Mouse (Mus musculus) forebrain, embryonic 14.5 days (tissue): ENCODE results near the gene Ung. TPM values are rescaled to one million over a fixed set of nuclear protein-coding genes. Genes with fewer than 3 reads are reported as not detected.

Experiments
- ATAC-seq: fragments of 200-750 bp; cut with Nextera tagmentation; 2 replicates; pipeline ENCODE4 v1.8.0; 2017; ENCODE audit warnings: mild to moderate bottlenecking, moderate library complexity
- DNase-seq: peaks from one replicate; pipeline ENCODE4 v3.0.0-alpha.2; 2015; ENCODE audit warnings: low spot score
- H3K27ac ChIP-seq: fragments of 300-500 bp; sonication (generic); 2 replicates; pipeline ENCODE4 v1.5.1; 2014; ENCODE audit warnings: low read depth, mild to moderate bottlenecking, control low read depth, low read length, moderate library complexity
- H3K27me3 ChIP-seq: fragments of 300-500 bp; sonication (generic); replicated peaks from 2 replicates; pipeline ENCODE4 v1.6.1; 2014; ENCODE audit warnings: low read length, control low read depth, mixed read lengths; ENCODE audit not compliant: control insufficient read depth, insufficient read depth
- H3K36me3 ChIP-seq: fragments of 300-500 bp; sonication (generic); 2 replicates; pipeline ENCODE4 v1.6.1; 2014; ENCODE audit warnings: low read length, control low read depth; ENCODE audit not compliant: control insufficient read depth, insufficient read depth
- H3K4me1 ChIP-seq: fragments of 300-500 bp; sonication (generic); 2 replicates; pipeline ENCODE4 v1.6.1; 2014; ENCODE audit warnings: antibody characterized with exemption, low read length, control low read depth; ENCODE audit not compliant: control insufficient read depth, insufficient read depth
- H3K4me2 ChIP-seq: fragments of 300-500 bp; sonication (generic); 2 replicates; pipeline ENCODE4 v1.6.1; 2014; ENCODE audit warnings: mild to moderate bottlenecking, control low read depth, low read length
- H3K4me3 ChIP-seq: fragments of 300-500 bp; sonication (generic); 2 replicates; pipeline ENCODE4 v1.5.1; 2014; ENCODE audit warnings: low read depth, low read length, control low read depth
- H3K9ac ChIP-seq: fragments of 300-500 bp; sonication (generic); 2 replicates; pipeline ENCODE4 v1.6.1; 2014; ENCODE audit warnings: mild to moderate bottlenecking, low read length, control low read depth, moderate library complexity
- H3K9me3 ChIP-seq: fragments of 300-500 bp; sonication (generic); replicated peaks from 2 replicates; pipeline ENCODE4 v1.6.1; 2016; ENCODE audit warnings: low read length, control low read depth, mixed read lengths; ENCODE audit not compliant: control insufficient read depth
- WGBS: fragments of 180-500 bp; shearing (Covaris S2); extraction: QIAGEN DNeasy Blood & Tissue Kit; methylation state at CpG from one replicate; pipeline ENCODE4 v1.1.7; 2014; 5-methylcytosine and 5-hydroxymethylcytosine counted together
- polyA plus RNA-seq: library from polyadenylated mRNA; unstranded; fragments of >200 nt; fragmentation: Nextera tagmentation; extraction: Ambion mirVana; gene quantifications from 2 replicates; pipeline ENCODE4 v1.2.1, GENCODE M21; 2014

The Ung gene
- polyA plus RNA-seq, 1 experiment from 2014 or later = 13.3 TPM

DNA sequence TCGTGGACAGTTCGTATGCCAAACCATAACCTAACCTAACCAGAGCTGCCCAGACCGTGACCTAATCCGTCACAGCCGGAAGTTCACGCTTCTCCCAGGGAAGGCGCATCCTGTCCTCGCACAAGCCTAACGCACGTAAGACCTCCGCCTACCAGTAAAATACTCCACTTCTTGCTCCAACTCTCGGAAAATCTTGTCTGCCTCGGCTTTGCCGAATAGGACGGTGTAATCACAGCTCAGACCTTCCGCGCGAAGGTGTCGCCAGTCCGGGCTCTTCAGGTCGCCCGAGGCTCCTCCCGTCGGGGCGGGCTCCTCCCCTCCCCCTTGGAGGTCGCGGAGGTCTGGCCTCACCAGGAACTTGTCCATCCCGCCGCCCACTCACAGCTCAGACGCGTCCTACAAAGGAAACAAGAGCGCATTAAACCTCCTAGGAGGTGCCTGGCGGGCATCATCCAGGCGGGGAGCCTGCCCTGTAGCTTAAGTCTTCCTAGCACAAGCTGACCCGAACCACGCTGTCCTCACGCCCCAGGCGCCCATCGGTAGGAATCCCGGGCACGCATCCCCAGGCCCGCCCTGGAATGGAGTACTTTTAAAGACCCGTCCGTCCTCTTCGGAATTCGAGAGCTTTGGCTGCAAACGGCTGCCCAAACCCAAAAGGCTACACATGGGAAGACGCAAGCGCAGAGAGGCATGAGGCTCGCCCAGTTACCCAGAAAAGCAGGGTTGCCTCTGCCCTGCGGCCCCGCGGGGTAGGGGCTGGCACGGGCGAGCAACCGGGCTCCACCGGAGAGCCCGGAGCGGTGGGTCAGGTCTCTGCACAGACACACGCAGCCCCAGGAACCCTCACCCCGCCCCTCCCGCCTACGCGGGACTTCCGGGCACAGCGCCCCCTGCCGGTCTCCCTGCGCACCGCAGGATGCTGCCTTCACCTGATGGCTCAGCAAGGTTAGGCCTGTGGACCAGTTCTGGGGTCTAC, 2.5 kb upstream of the Ung start, which contains the start of gene Alkbh2:
Gene Alkbh2 (minus strand): TSS at position 845 of the 976 bp plus-strand sequence.
- peak within 1 kb of the TSS; percentile 61 for H3K4me3 ChIP-seq
- peak within 1 kb of the TSS; percentile 78 for H3K9ac ChIP-seq
- no peaks in the 10 kb centered on the region for H3K9me3 ChIP-seq
- DNase-seq (peak; percentile 82), ATAC-seq (peak; percentile 9)
- H3K27me3 ChIP-seq = no peaks in the 10 kb centered on the region
- H3K4me1 ChIP-seq = peaks cover 7% of the 10 kb centered on the region; the same call in 1 of the 2 replicates
- H3K36me3 ChIP-seq = peaks cover 27% of the 10 kb centered on the region
- H3K27ac ChIP-seq = peak within 1 kb of the TSS; percentile 65
- under 1% methylated on average over 69 of the region's 69 CpGs for WGBS
- peak within 1 kb of the TSS; percentile 75 for H3K4me2 ChIP-seq

GRCm38 (mm10) chr5:114129550-114130210, 506 bp upstream of the Ung start:
- H3K27me3 ChIP-seq = no peaks in the 10 kb centered on the region
- no peak for ATAC-seq
- no peak overlapping the region for H3K27ac ChIP-seq
- peaks cover 7% of the 10 kb centered on the region; the same call in 1 of the 2 replicates for H3K4me1 ChIP-seq
- H3K4me3 ChIP-seq = peak overlapping the region; percentile 81
- no peaks in the 10 kb centered on the region for H3K9me3 ChIP-seq
- H3K9ac ChIP-seq = no peak overlapping the region
- peaks cover 7% of the 10 kb centered on the region; the same call in 1 of the 2 replicates for H3K36me3 ChIP-seq
- 81% methylated on average over 15 of the region's 15 CpGs for WGBS
- H3K4me2 ChIP-seq = peak overlapping the region; percentile 91
- DNase-seq = no peak

- H3K36me3 ChIP-seq = no peaks in the 10 kb centered on the region
- H3K4me3 ChIP-seq = peak overlapping the region; percentile 81
- DNase-seq (peak; percentile 96), ATAC-seq (peak; percentile 99)
- H3K4me1 ChIP-seq = peaks cover 7% of the 10 kb centered on the region; the same call in 1 of the 2 replicates
- H3K27me3 ChIP-seq = no peaks in the 10 kb centered on the region
- WGBS = under 1% methylated on average over 87 of the region's 87 CpGs
- peak overlapping the region; percentile 91 for H3K4me2 ChIP-seq
- H3K9me3 ChIP-seq = no peaks in the 10 kb centered on the region
- 0 out of 2 replicates have a peak overlapping the region, but pooled peaks have one; percentile 21 for H3K27ac ChIP-seq
- H3K9ac ChIP-seq = peak overlapping the region; percentile 61
Observed at GRCm38 (mm10) chr5:114130698-114131520, 723 bp downstream of the Ung start.

GRCm38 (mm10) chr5:114131521-114131840, 1.3 kb downstream of the Ung start:
- DNase-seq = peak; percentile 33

GRCm38 (mm10) chr5:114132841-114133240, 2.7 kb downstream of the Ung start:
- Histone ChIP-seq H3K9ac (no peak overlapping the region), H3K4me3 (no peak overlapping the region), H3K36me3 (0 out of 2 replicates have a peak, but pooled peaks cover 2% of the 10 kb centered on the region), H3K9me3 (no peaks in the 10 kb centered on the region), H3K27ac (no peak overlapping the region), H3K4me1 (peaks cover 8% of the 10 kb centered on the region; the same call in 1 of the 2 replicates), H3K4me2 (peak overlapping the region; percentile 91; the same call in 1 of the 2 replicates), H3K27me3 (no peaks in the 10 kb centered on the region)
- no peak for DNase-seq
- WGBS = 92% methylated on average over 6 of the region's 6 CpGs
- ATAC-seq = no peak

More at GRCm38 (mm10) chr5:114131521-114131840, 1.3 kb downstream of the Ung start:
- 0 out of 2 replicates have a peak, but pooled peaks cover 2% of the 10 kb centered on the region for H3K36me3 ChIP-seq
- H3K27me3 ChIP-seq = no peaks in the 10 kb centered on the region
- WGBS = under 1% methylated on average over 15 of the region's 15 CpGs
- peak overlapping the region; percentile 91 for H3K4me2 ChIP-seq
- no peaks in the 10 kb centered on the region for H3K9me3 ChIP-seq
- no peak for ATAC-seq
- peak overlapping the region; percentile 81 for H3K4me3 ChIP-seq
- H3K4me1 ChIP-seq = peaks cover 7% of the 10 kb centered on the region; the same call in 1 of the 2 replicates
- 0 out of 2 replicates have a peak overlapping the region, but pooled peaks have one; percentile 21 for H3K27ac ChIP-seq
- peak overlapping the region; percentile 61 for H3K9ac ChIP-seq

DNA sequence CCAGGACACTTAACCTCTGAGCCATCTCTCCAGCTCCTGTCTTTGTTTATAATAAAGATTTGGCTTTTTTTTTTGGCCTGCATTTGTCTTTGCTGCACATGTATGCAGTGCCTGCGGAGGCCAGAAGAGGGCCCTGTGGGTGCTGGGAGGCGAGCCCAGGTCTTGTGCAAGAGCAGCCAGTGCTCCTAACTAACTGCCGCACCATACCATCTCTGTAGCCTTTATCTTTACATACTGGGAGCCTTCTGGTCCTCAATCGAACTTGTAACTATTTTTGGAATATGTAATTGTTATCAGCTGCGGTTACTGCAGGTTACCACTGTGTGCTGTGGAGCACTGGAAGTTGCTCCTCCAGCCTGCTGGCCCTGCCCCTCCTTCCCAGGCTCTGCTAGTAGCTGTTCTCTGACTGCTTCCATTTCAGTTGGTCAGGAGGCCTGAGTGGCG, 3.9 kb downstream of the Ung start:
- no peak overlapping the region for H3K9ac ChIP-seq
- H3K27ac ChIP-seq = no peak overlapping the region
- H3K4me3 ChIP-seq = no peak overlapping the region
- DNase-seq = no peak
- 0 out of 2 replicates have a peak, but pooled peaks cover 2% of the 10 kb centered on the region for H3K36me3 ChIP-seq
- H3K4me2 ChIP-seq = no peak overlapping the region
- no peaks in the 10 kb centered on the region for H3K27me3 ChIP-seq
- H3K4me1 ChIP-seq = peaks cover 13% of the 10 kb centered on the region
- 62% methylated on average over 6 of the region's 6 CpGs for WGBS
- no peak for ATAC-seq
- H3K9me3 ChIP-seq = no peaks in the 10 kb centered on the region

GRCm38 (mm10) chr5:114135516-114135915, 5.3 kb downstream of the Ung start:
- ATAC-seq = no peak
- no peak overlapping the region for H3K4me2 ChIP-seq
- peaks cover 18% of the 10 kb centered on the region for H3K4me1 ChIP-seq
- no peaks in the 10 kb centered on the region for H3K27me3 ChIP-seq
- no peak overlapping the region for H3K27ac ChIP-seq
- no peak overlapping the region for H3K4me3 ChIP-seq
- H3K9me3 ChIP-seq = no peaks in the 10 kb centered on the region
- DNase-seq = no peak
- 85% methylated on average over 10 of the region's 10 CpGs for WGBS
- H3K9ac ChIP-seq = no peak overlapping the region
- 0 out of 2 replicates have a peak, but pooled peaks cover 2% of the 10 kb centered on the region for H3K36me3 ChIP-seq
